Mouse (Mus musculus): ENCODE results near the gene Irf8. TPM values are rescaled to one million over a fixed set of nuclear protein-coding genes. Genes with fewer than 3 reads are reported as not detected.

Irf8 gene
- polyA plus RNA-seq (2012; rRNA removed), result 3.1 and 4.5 TPM in 2 replicates

DNA sequence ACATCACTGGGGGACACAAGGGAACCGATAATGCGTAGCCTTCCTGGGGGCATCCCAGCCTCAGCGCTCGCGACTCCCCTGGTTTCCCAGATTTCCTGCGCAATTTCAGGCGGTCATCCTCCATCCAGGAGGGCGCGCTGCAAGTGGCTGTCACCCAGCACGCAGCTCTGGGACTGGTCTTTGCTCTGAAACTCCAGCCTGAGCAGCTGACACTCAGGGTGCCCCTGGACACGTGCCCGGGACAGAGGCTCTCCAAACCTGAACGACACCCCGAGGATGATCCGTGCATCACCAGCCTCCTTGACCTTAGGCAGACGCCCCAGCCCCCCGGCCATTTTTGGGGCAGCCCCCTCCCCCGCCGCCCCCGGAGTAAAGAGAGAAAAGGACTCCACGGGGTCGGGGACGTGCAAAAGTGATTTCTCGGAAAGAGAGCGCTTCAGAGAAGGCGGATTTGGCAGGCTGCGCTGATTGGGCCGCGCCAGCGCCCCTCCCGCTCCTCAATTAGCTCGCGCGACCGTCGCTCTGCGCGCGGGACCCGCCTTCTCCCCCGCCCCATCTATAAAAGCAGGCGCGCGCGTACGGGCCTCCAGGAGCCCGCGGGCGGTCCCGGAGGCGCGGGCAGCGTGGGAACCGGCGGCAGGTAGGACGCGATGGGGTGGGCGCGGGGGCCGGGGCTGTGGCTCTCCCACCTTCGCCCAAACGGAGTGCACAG lies at the start of gene Irf8:
Gene Irf8, plus strand, starts transcription at position 589 of the 712 bp plus-strand sequence.

Other genes with a start within 250 kb of the Irf8 start
- gene Gins2, start 147.1 kb upstream of the Irf8 start, polyA plus RNA-seq (2012; rRNA removed), result 36.5 and 39.6 TPM in 2 replicates
- gene 1190005I06Rik, start 88.7 kb upstream of the Irf8 start, polyA plus RNA-seq (2012; rRNA removed), result 0.39 and 0.45 TPM in 2 replicates
- 0.40 and 0.85 TPM in 2 replicates for gene Gm27021, start 68.3 kb upstream of the Irf8 start, polyA plus RNA-seq (2012; rRNA removed)
- 565 and 595 TPM in 2 replicates for gene Cox4i1, start 68.1 kb upstream of the Irf8 start, polyA plus RNA-seq (2012; rRNA removed)
- 34.7 and 39.3 TPM in 2 replicates for gene Emc8, start 67.8 kb upstream of the Irf8 start, polyA plus RNA-seq (2012; rRNA removed)